Mouse (Mus musculus) cerebellum, adult (tissue): Measurements from ENCODE around the gene Cflar.

Source experiments
- ATAC-seq: cut with Nextera tagmentation; 2 replicates; pipeline ENCODE4 v1.9.2; 2017; ENCODE audit warnings: mild to moderate bottlenecking, moderate library complexity, mixed read lengths; ENCODE audit not compliant: insufficient number of reproducible peaks, low FRiP score, low TSS enrichment

The Cflar gene

DNA sequence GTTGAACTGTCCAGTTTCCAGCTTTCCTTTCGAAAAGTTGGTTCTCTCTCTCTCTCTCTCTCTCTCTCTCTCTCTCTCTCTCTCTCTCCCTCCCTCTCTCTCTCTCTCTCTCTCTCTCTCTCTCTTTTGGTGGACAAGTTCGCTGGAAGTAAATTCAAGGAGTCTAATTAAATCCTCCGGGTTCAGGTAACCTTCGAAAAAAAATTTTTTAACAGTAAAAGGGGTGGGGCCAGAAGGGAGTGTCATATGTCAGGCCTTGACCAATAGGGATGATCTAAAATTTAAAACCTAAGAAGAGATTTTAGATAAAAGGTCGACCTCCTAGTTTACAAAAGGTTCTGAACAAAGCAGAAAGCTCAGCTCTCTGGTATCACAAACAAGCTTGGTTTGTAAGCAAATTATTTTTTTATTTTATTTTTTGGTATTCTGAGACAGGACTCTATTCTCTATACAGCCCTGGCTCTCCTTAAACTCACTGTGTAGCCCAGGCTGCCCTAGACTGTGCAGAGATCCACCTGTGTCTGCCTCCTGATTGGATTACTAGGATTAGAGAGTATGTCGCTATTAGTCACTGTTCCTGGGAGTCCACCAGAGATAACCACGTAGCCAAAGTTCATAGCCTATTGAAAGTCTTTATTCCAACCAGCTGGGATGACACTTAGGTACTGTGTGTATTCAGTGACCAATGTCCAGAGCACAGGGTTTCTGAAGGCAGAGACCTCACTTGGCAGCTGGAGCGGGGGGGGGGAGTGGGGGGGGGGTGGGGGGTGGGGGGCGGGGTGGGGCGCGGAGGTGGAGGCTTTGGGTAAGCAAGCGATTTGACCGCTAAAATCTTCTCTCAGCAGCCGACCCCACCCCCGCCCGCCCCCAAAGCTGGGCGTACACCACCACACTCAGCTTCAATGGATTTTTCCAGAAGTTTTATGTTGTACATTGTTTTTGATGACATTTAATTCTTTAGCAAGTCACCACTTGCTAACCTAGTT is 1.1 kb downstream of the Cflar start:
- ATAC-seq: 0 out of 2 replicates have a peak, but pooled peaks have one; percentile 19

DNA sequence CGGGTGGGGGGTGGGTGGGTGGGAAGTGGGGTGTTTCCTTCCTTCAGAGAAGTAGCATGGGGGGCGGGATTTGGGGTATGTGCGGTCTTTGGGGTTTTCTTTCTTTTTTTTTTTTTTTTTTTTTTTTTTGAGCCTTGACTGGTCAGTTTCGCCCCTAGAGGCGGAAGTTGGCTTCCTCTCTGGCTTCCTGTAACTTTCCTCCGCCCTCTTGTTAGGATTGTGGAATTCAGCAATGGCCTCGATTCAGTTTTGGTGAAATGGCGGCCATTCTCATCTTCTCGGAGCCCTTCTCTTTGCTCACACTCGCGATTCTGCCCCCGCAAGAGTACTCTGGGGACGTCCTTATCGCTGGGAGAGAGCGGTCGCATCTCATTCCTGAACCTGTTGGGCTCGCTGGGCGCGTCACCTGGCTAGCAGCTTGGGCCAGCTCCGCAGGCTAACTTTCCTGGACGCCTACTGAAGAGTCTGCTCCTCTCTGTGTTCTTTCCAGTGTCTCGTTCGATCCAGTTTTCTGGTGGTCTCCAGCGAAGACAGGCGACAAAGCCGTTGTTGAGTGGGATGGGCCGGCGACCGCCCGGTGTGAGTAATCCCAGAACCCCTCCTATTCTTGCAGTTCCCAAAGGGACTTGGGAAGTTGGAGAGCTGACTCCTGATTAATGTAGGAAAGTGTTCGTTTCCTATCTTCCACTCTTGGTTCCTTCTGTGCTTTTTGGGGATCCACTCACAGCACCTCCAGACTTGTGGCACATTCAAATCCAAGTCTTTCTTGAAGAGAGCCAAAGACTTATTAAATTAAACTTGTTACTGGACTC is 2.0 kb downstream of the Cflar start:
- ATAC-seq: peak; percentile 50; the same call in 1 of the 2 replicates

DNA sequence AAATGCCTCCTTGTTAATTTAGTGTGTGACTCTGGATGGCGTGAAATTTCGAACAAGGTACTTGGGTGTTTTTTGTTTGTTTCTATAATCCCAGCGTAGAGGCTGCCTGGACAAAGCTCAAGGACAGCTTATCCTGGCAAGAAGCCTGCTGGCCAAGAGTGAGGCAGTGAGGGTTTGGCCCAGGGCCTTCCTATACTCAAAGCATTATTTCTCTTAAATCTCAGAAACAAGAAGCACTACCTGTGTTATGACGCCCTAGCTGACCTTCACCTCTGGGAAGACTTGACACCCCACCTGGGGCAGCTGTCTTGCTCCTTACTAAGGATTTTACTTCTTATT is 2.6 kb downstream of the Cflar start:
- no peak for ATAC-seq

DNA sequence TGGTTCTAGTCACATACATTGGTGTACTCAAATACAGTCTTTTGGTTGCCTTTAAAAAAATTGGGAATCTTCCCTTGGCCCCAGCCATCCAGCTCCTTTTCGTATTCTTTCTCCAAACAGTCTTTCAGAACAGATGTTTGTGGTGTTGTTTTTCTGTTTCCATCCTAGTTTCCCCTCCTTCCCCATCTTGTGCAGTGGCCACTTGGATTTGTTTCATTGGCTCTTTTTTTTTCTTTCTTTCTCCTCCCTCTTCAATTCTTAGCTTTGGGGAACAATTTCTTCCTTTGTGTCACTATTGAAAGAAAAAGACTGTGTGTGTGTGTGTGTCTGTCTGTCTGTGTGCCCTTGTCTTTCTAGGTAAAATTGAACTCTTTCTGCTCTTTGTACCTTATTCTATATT is 3.1 kb downstream of the Cflar start:
- ATAC-seq: no peak

DNA sequence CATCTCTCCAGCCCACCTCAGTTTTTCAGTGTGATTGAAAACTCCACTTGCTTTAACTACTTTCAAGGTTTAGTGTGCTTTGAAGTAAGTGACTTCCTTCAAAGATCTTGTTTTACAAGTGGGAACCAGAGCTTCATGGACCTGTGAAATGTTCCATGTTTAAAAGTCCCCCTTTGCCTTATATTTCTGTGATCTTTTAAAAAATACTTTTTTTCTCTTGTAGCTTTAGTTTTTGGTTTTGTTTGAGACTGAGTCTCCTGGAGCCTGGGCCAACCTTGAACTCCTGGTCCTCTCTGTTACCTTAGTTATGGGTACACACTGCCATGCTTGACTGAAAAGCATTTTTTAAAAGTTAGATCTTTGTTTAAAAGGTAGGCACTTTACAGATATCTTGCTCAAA is 4.2 kb downstream of the Cflar start:
- ATAC-seq: no peak

DNA sequence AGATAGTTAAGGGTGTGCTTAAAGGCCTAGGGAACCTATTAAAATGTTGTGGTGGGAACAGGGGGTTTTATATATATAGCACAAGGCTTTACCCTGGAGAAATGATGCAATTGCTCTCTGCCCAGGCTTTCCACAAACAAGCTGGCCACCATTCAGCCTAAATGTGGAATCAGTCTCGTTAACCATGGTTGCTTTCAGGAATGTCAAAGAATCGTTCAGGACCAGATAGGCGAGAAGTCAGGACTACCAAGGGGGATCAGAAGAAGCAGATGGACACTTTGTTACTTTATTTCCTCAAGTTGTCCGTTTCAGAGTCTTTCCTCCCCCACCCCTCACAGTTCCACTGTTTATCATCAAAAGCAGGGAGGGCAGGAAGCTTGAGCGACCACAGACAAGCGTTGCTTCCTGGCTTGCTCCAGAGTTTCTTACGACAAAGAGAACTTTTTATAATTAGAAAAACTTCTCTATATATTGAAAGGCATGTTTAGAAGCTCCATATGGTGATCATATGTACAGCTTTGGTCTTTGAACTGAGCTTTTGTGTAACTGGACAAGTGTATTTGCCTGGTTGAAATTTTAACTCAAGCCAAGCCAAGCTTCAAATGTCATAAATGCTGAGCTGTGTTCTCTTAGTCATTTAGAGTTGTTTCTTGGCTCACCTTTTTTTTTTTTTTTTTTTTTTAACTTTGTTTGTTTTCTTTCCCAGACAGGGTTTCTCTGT is 5.0 kb downstream of the Cflar start:
- ATAC-seq: no peak

DNA sequence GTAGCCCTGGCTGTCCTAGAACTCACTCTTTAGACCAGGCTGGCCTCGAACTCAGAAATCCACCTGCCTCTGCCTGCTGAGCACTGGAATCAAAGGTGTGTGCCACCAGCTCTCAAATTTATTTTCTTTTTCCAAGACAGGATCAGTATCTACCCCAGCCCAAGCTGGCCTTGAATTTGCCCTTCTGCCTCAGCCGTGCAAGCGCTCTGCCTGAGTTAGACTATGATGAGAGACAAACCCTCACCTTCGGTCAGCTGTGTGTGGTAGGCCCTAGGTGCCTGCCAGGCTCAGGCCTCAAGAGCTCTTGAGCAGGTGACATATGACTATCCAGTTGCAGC is 5.5 kb downstream of the Cflar start:
- ATAC-seq: no peak

DNA sequence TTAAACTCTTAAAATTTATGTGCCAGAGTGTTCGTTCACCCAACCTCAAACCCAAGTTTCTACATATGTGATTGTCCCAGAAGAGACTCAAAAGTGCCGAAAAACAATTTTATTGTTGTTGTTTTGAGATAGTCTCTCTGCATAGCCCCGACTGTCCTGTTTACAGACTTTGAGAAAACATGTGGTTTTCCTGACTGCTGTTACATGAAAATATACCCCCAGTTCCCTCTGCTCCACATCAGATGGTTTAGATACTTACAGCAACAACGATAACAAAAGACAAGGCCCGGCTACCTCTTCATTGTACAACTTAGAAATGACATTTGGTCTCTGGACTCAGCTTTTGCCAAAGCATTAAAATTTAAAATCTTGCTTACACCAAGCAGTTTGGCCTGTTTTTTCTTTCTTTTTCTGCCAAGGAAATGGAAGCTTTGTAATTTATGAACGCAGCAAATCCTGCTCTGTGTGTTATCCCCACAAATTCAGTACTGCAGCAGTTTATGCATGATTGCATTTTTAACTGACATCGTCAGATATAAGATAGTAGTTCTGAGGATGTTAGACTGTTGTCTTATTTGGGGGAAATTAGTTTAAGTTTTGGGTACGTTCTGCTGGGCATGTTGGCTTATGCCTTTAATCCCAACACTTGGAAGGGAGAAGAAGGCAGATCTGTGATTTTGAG is 6.4 kb downstream of the Cflar start:
- ATAC-seq: no peak

DNA sequence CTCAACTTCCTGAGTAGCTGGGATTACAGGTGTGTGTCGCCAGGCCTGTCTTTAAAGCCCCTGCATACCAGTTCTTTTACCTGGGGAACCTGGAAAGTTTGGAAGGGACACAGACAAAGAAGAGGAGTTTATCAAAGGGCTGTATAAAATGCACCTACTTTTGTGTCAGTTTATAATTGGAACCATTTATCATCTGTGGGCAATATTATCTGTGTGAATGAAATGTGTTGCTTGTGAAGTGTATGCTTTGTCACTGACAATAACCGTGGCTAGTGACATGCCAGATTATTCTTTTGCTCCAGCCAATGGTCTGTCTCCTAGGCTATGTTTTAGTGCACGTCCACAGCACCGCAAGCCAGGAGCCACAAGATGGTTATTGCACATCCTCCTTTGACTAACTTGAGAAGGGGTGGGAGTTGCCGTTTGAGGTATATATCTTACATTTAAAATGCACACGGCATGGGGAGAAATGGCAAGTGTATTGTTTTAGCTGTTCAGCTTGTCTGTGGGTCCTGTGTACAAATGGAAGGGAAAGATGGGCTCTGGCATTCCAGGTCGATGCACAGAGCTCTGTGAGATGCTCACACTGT is 8.1 kb downstream of the Cflar start:
- no peak for ATAC-seq

DNA sequence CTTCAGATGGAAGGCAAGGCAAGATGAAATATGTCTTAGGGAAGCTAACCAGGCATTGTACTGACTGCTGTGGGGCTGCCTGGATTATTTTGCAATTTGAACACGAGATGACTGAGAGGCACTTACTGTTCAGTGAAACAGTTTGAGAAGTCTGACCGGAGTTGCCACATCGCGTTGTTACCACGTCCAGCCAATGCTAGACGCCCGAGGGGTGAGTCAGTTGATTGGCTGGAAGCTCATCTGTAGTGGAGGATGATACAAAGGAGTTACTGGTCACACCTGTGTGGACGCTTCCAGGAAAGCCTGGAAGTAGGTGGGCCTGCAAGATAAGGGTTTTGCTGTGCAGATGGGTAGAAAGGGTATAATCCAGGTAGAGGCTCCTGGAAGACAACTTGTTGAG is 8.8 kb downstream of the Cflar start:
- no peak for ATAC-seq

DNA sequence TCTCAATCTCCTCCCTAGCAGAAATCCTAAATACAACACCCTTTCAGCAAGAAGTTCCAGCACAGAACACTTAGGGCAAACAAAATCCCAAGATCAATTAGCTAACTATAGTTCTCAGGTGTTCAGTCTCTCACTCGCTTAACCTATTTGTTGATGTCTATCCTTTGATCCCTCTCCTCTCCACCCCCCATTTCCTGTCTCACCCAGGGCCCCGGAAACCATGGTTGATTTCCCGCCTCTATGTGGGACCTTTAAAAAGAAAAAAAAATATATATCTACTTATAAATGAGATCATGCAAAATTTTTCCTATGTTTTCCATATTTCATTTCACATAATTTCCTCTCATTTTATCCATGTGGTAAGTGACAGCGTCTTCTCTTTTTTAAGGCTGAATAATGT is 9.7 kb downstream of the Cflar start:
- ATAC-seq: no peak

DNA sequence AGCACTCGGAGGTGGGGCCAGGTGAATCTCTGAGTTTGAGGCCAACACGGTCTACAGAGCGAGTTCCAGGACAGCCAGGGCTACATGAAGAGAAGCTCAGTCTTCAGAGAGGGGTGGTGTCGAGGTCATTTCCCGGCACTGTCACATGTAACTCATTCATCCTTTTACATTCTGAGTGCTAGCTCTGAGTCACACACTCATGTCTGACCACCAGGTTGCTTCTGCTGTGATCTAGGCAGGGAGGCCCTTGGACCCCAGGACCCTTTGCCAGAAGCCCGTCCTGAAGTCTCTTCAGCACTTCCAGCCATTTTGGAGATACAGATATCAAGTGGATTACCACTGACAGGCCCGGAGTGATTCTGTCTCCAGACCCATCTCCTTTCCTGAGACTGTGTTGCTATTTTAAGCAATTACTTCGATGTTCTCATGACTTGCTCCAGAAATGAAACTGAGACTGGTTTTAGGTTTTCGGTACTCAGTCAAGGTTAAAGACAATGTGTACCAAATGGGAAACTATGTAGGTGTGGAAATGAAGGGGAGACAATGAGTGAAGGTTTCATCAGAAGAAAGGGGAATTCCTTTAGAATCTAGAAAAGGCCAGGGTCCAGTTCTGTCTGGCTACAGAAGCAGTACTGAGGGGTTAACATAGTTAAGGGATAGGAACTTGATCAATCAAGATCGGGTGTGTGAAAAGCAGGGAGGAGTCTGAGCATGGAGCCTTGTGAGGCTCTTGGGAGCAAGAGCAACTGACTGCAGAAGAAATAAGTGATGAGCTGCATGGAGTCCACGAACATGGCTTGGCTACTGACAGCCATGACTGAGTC is 11.0 kb downstream of the Cflar start:
- ATAC-seq: no peak

DNA sequence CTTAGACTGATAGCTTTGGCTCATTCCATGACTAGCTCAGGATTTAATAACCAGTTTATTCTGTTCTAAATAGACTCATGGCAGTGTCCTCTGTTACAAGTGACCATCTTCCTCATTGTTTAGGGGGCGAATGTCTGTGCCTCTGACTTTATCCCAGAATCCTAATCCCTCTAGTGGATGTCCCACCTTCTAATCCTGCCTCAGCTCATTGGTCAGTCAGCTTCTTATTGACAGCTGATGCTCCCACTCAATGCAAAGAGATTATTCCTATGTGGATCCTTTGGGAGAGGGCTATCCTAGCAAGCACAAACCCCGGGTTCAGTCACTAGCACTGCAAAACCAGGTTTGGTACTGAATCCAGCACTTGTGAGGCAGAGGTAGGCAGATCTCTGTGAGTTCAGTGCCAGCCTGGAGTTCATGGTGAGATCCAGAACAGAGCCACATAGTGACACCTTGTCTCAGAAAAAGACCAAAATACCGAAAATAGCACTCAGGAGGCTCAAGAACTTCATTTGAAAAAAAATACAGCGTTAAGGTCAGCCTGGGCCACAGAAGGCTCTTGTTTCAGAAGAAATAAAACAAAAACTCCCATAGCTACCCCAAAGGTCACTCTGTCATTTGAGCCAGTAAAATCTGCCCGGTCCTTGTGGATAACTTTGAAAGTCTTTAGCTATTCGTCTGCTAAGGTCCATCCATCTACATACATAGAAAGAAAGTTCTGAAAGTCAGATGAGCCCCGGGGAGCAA is 11.9 kb downstream of the Cflar start:
- ATAC-seq: no peak

DNA sequence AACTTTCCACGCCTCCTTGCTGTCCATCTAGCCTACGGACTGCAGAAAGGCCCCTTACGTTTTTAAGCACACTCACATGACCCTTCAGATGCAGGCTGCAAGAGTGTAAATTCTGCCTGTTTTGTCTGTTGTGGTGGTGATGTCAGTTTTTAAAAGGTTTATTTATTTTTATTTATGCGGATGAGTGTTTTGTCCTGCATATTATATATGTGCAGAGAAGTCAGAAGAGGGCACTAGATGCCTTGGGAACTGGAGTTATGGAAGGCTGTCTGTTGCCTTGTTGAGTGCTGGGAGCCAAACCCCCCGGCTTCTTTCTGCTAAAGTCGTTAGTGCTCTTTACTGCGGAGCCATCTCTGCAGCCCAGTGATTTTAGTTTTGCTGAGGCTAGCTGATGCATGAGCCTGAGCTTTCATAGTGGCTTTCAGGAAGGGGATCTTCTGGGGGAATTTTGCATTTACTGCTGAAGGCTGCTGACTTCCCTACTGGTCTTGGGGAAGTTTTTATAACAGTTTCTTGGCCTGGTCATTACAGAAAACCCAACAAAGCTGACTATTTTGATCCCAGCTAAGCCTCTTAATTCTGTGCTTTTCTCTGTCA is 12.6 kb downstream of the Cflar start:
- no peak for ATAC-seq

DNA sequence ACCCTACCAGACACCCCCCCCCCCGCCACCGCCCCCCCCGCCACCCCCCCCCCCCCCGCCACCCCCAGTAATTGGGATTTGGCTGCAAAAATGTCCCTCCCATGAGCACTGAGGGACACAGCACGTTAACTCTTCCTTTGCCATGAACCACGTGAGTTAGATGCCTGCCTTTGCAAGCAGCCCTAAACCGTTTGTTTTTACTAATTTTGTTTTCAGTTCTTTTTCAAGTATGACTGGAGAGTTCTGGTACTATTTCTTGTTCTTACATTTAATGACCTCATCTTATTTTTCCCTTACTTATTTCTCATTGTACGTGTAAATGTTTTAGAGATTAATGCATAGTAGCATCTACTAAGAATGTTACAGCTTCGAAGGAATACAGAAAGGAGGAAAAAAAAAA is 13.2 kb downstream of the Cflar start:
- ATAC-seq: no peak

DNA sequence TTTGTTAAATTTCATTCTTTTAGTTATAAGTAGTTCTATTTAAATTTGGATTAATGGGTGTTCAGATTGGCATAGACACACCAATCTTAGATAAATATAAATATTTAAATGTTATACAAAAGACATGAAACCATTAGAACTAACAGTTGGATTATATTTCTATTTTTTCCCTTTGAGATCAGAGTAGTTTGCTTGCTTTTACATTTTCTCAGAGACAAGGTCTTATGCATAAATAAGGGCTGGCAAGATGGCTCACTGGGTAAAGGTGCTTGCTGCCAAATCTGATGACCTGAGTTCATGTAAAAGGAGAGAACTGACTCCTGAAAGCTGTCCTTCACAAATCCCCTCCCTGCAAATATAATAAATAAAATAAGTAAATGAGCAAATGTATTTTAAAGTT is 13.8 kb downstream of the Cflar start:
- ATAC-seq: no peak

DNA sequence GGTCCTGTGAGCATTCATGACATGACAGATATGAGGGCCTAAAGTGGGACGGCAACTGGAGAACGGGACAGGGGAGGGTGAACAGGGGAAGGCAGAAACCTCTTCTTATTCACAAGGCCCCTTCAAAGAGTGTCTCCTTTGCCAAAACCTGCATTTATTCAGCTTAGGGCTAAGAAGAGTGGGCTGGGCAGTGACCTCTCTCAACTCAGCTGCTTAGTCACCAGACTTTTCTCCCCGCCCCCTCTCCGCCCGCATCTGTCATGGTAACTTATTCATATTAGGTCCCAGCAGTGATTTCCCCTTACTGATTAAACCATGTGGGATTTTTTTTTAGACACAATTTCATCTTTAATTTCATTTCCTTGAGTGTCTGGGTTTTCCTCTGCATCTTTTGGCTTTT is 14.5 kb downstream of the Cflar start:
- no peak for ATAC-seq
